Mouse (Mus musculus): ENCODE data around the gene Hras. TPM values are rescaled to one million over a fixed set of nuclear protein-coding genes. Genes with fewer than 3 reads are reported as not detected.

The Hras gene
- polyA plus RNA-seq (2015; fragmentation: Nextera tagmentation; extraction: Ambion mirVana) = 166 and 188 TPM in 2 replicates

DNA sequence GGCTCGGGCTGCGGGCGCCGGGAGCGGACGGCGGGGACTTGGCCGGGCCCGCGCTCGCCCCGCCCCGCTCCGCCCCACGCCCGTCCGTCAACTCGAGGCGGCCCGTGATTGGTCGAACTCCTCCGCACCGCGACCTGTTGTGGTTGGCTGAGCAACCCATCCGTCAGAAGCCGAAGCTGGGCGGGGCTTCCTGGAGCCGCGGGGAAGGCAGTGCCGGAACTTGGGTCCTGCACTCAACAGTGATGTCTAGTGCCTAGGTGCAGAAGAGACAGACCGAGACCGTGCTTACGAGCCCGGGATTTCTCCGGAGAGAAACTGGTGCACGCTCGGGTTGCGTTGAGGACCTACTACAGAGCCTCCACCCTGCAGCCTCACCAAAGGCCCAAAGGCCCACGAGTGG is at the start of gene Hras, which contains the start of gene Lrrc56:
Hras (minus strand) TSS at position 58 of the 400 bp plus-strand sequence.
Lrrc56 (plus strand) TSS at position 210 of the 400 bp plus-strand sequence.
- peaks cover 33% of the 10 kb centered on the region for H3K4me1 ChIP-seq
- H3K9me3 ChIP-seq (replicated peaks) = no peaks in the 10 kb centered on the region
- H3K27me3 ChIP-seq (replicated peaks) = no peaks in the 10 kb centered on the region
- H3K27ac ChIP-seq (replicated peaks) = peak within 1 kb of the TSS; percentile 83
- peak within 1 kb of the TSS; percentile 86 for H3K4me3 ChIP-seq (replicated peaks)
- ATAC-seq (ENCODE audit: low FRiP score) = peak; percentile 96
- H3K9ac ChIP-seq (replicated peaks) = peak within 1 kb of the TSS; percentile 98
- H3K36me3 ChIP-seq = peaks cover 33% of the 10 kb centered on the region
- under 1% methylated on average over 38 of the region's 39 CpGs for WGBS
- peak within 1 kb of the TSS; percentile 93 for H3K4me2 ChIP-seq

DNA sequence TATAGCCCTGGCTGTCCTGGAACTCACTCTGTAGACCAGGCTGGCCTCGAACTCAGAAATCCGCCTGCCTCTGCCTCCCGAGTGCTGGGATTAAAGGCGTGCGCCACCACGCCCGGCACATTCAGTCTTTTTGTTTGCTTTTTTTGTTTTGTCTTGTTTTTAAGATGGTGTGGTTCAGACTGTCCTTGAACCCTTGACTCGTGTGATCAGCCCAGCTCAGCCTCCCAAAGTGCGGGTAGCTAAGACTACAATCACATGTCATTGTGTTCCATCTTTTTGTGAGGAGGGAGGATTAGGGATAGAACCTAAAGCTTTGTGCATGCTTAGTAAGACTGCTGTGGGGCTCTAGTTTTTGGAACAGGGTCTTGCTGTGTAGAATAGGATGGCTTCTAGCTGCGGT is 37.7 kb upstream of the Hras start:
- Histone ChIP-seq H3K9me3 (replicated peaks) (no peaks in the 10 kb centered on the region), H3K4me3 (replicated peaks) (no peak overlapping the region), H3K9ac (replicated peaks) (no peak overlapping the region), H3K27me3 (replicated peaks) (no peaks in the 10 kb centered on the region), H3K27ac (replicated peaks) (no peak overlapping the region), H3K36me3 (peaks cover 53% of the 10 kb centered on the region), H3K4me1 (peaks cover 32% of the 10 kb centered on the region), H3K4me2 (no peak overlapping the region)
- WGBS = 96% methylated on average over 10 of the region's 10 CpGs
- ATAC-seq (ENCODE audit: low FRiP score) = no peak

DNA sequence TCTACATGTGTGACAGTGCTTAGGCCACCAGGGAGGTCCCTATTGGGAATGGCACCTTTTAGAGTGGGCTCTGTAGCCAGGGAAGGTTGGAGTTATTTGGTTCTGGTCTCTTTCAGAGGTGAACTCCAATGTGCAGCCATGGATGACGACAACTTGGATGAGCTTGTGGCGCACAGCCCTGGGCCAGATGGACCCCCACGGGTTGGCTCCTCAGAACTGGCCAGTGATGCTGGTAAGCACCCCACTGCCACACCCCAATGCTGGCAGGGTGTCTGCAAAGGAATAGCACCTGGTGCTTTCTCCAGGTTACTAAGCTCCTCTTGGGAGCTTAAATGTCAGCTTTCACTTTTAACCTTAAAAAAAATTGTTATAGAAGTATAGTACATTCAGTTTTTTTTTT is 37.3 kb upstream of the Hras start:
- 92% methylated on average over 3 of the region's 3 CpGs for WGBS
- Histone ChIP-seq H3K4me3 (replicated peaks) (no peak overlapping the region), H3K27me3 (replicated peaks) (no peaks in the 10 kb centered on the region), H3K4me2 (no peak overlapping the region), H3K27ac (replicated peaks) (no peak overlapping the region), H3K36me3 (peaks cover 50% of the 10 kb centered on the region), H3K9me3 (replicated peaks) (no peaks in the 10 kb centered on the region), H3K4me1 (peaks cover 32% of the 10 kb centered on the region), H3K9ac (replicated peaks) (no peak overlapping the region)
- ATAC-seq (ENCODE audit: low FRiP score) = no peak

DNA sequence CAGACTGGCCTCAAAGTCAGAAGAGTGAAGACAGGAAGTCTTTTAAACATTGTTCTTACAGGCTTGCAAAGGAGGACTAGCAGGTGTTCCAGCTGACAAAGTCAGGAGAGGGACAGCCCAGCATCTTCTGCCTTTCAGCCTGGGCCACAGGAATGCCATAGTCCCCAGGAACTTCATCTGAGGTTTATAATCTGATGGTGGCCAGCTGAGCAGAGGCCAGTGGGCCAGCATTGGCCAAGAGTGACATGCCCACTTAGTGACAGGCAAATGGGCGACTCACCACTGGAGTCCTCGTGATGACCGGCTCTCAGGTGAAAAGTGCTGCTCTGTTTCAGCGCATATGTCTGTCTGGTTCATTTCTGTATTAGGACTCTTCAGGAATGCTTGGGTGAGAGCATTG is 36.8 kb upstream of the Hras start:
- peak overlapping the region; percentile 7; the same call in 1 of the 2 replicates for H3K4me3 ChIP-seq (replicated peaks)
- no peak overlapping the region for H3K9ac ChIP-seq (replicated peaks)
- WGBS = 97% methylated on average over 4 of the region's 4 CpGs
- no peaks in the 10 kb centered on the region for H3K27me3 ChIP-seq (replicated peaks)
- no peaks in the 10 kb centered on the region for H3K9me3 ChIP-seq (replicated peaks)
- no peak for ATAC-seq (ENCODE audit: low FRiP score)
- H3K4me2 ChIP-seq = peak overlapping the region; percentile 83; the same call in 1 of the 2 replicates
- H3K27ac ChIP-seq (replicated peaks) = no peak overlapping the region
- H3K36me3 ChIP-seq = peaks cover 47% of the 10 kb centered on the region
- H3K4me1 ChIP-seq = peaks cover 32% of the 10 kb centered on the region

- Histone ChIP-seq H3K36me3 (peaks cover 40% of the 10 kb centered on the region), H3K4me3 (replicated peaks) (peak overlapping the region; percentile 90), H3K9ac (replicated peaks) (peak overlapping the region; percentile 94), H3K4me1 (peaks cover 32% of the 10 kb centered on the region), H3K9me3 (replicated peaks) (no peaks in the 10 kb centered on the region), H3K27me3 (replicated peaks) (no peaks in the 10 kb centered on the region), H3K4me2 (peak overlapping the region; percentile 83), H3K27ac (replicated peaks) (no peak overlapping the region)
- no peak for ATAC-seq (ENCODE audit: low FRiP score)
- WGBS = 73% methylated on average over 6 of the region's 6 CpGs
Measured at GRCm38 (mm10) chr7:141229702-141230101, 35.9 kb upstream of the Hras start.

GRCm38 (mm10) chr7:141228279-141229067 is 34.7 kb upstream of the Hras start, which contains the start of gene Phrf1:
Phrf1 (plus strand) TSS chr7:141228784.
- peak within 1 kb of the TSS; percentile 100 for H3K27ac ChIP-seq (replicated peaks)
- H3K9ac ChIP-seq (replicated peaks) = peak within 1 kb of the TSS; percentile 94
- ATAC-seq (ENCODE audit: low FRiP score) = peak; percentile 94
- WGBS = under 1% methylated on average over 76 of the region's 76 CpGs
- peak within 1 kb of the TSS; percentile 83 for H3K4me2 ChIP-seq
- H3K4me1 ChIP-seq = peaks cover 32% of the 10 kb centered on the region
- no peaks in the 10 kb centered on the region for H3K27me3 ChIP-seq (replicated peaks)
- H3K9me3 ChIP-seq (replicated peaks) = no peaks in the 10 kb centered on the region
- H3K36me3 ChIP-seq = peaks cover 28% of the 10 kb centered on the region
- peak within 1 kb of the TSS; percentile 90 for H3K4me3 ChIP-seq (replicated peaks)

- Histone ChIP-seq H3K4me3 (replicated peaks) (peak overlapping the region; percentile 90), H3K27me3 (replicated peaks) (no peaks in the 10 kb centered on the region), H3K36me3 (peaks cover 21% of the 10 kb centered on the region), H3K9ac (replicated peaks) (0 out of 2 replicates have a peak overlapping the region, but pooled peaks have one; percentile 94), H3K4me2 (peak overlapping the region; percentile 83), H3K27ac (replicated peaks) (peak overlapping the region; percentile 100), H3K9me3 (replicated peaks) (no peaks in the 10 kb centered on the region), H3K4me1 (peaks cover 33% of the 10 kb centered on the region)
- no peak for ATAC-seq (ENCODE audit: low FRiP score)
- WGBS = 87% methylated on average over 4 of the region's 4 CpGs
Measured at GRCm38 (mm10) chr7:141227796-141228195, 34.0 kb upstream of the Hras start.

DNA sequence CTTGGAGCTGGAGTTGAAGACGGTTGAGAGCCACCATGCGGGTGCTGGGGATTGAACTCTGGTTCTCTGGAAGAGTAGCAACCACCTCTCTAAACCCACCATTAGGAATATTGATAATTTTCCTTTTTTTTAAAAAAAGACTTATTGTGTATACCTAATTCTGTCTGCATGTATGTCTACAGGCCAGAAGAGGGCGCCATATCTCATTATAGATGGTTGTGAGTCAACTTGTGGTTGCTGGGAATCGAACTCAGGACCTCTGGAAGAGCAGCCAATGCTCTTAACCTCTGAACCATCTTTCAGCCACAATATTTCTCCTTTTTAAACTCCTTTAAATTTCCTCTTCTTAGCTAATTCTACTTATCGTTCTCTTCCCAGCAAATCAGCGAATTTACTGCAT is 32.7 kb upstream of the Hras start:
- Histone ChIP-seq H3K9me3 (replicated peaks) (no peaks in the 10 kb centered on the region), H3K27ac (replicated peaks) (no peak overlapping the region), H3K36me3 (peaks cover 8% of the 10 kb centered on the region), H3K4me3 (replicated peaks) (no peak overlapping the region), H3K9ac (replicated peaks) (no peak overlapping the region), H3K4me2 (no peak overlapping the region), H3K4me1 (peaks cover 38% of the 10 kb centered on the region), H3K27me3 (replicated peaks) (no peaks in the 10 kb centered on the region)
- no peak for ATAC-seq (ENCODE audit: low FRiP score)
- WGBS = 86% methylated on average over 6 of the region's 6 CpGs

- Histone ChIP-seq H3K4me2 (peak overlapping the region; percentile 77), H3K36me3 (0 out of 2 replicates have a peak, but pooled peaks cover 4% of the 10 kb centered on the region), H3K9ac (replicated peaks) (no peak overlapping the region), H3K4me3 (replicated peaks) (peak overlapping the region; percentile 41; the same call in 1 of the 2 replicates), H3K27me3 (replicated peaks) (no peaks in the 10 kb centered on the region), H3K4me1 (peaks cover 23% of the 10 kb centered on the region), H3K9me3 (replicated peaks) (no peaks in the 10 kb centered on the region), H3K27ac (replicated peaks) (peak overlapping the region; percentile 74)
- WGBS = 90% methylated on average over 4 of the region's 4 CpGs
- no peak for ATAC-seq (ENCODE audit: low FRiP score)
Measured at GRCm38 (mm10) chr7:141222696-141223215, 29.0 kb upstream of the Hras start.

- peak overlapping the region; percentile 77 for H3K4me2 ChIP-seq
- H3K27ac ChIP-seq (replicated peaks) = peak overlapping the region; percentile 74
- ATAC-seq (ENCODE audit: low FRiP score) = no peak
- peaks cover 24% of the 10 kb centered on the region for H3K4me1 ChIP-seq
- H3K9me3 ChIP-seq (replicated peaks) = no peaks in the 10 kb centered on the region
- peak overlapping the region; percentile 41 for H3K4me3 ChIP-seq (replicated peaks)
- 0 out of 2 replicates have a peak, but pooled peaks cover 4% of the 10 kb centered on the region for H3K36me3 ChIP-seq
- no peaks in the 10 kb centered on the region for H3K27me3 ChIP-seq (replicated peaks)
- WGBS = 6% methylated on average over 8 of the region's 8 CpGs
- H3K9ac ChIP-seq (replicated peaks) = peak overlapping the region; percentile 38; the same call in 1 of the 2 replicates
Measured at GRCm38 (mm10) chr7:141222126-141222467, 28.3 kb upstream of the Hras start.

GRCm38 (mm10) chr7:141221249-141222125 is 27.7 kb upstream of the Hras start:
- peak overlapping the region; percentile 77 for H3K4me2 ChIP-seq
- peak; percentile 97 for ATAC-seq (ENCODE audit: low FRiP score)
- 0 out of 2 replicates have a peak, but pooled peaks cover 4% of the 10 kb centered on the region for H3K36me3 ChIP-seq
- H3K9ac ChIP-seq (replicated peaks) = peak overlapping the region; percentile 47
- H3K9me3 ChIP-seq (replicated peaks) = no peaks in the 10 kb centered on the region
- H3K4me3 ChIP-seq (replicated peaks) = peak overlapping the region; percentile 41
- H3K27me3 ChIP-seq (replicated peaks) = no peaks in the 10 kb centered on the region
- WGBS = 3% methylated on average over 44 of the region's 44 CpGs
- peak overlapping the region; percentile 74 for H3K27ac ChIP-seq (replicated peaks)
- peaks cover 28% of the 10 kb centered on the region for H3K4me1 ChIP-seq

Measured in neural tube, embryonic 15.5 days (tissue).